Mouse (Mus musculus): ENCODE data around the gene Atf6.

Gene Atf6

DNA sequence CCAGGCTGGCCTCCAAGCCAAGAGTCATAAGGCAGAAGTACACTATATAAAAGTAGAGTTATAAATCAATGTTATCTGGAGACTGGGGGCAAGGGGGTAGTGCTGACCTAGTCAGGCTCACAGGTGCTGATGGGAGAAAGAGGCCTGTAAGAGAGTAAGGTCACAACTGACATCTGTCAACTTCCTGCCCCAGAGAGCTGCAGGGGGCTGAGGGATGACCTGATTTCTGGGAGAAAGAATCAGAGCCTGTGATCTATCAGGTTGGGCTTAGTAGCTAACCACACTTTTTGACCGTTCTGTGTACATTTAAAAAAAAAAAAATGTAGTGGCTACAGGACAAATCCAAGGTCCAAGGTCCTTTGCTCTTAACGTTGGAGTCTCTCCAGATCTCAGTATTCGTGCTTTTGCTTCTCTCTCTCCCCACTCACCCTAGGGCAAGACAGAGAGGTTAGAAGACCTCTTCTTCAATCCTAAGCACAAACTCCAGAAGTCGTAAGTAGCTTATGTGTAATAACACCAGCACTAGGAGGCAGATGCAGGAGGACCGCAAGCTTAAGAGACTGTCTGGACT is 15.4 kb upstream of the Atf6 start:
- no peak for DNase-seq

DNA sequence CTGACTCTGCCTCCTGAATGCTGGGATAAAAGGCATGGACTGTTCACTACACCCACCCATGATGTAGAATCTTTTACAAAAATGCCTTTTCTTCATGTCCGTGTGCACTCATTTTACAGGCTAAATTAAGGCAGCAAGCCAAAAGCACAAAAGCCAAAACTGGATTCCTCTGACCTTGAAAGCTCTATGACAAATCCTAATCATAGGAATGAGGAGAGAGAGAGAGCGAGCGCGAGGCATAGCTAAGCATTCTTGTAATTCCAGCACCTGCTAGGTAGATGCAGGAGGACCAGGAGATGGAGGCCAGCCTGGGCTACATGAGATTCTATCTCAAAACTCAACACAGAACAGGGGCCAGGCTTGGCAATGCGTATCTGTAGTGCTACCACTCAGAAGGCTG is 9.3 kb upstream of the Atf6 start:
- DNase-seq, result no peak

DNA sequence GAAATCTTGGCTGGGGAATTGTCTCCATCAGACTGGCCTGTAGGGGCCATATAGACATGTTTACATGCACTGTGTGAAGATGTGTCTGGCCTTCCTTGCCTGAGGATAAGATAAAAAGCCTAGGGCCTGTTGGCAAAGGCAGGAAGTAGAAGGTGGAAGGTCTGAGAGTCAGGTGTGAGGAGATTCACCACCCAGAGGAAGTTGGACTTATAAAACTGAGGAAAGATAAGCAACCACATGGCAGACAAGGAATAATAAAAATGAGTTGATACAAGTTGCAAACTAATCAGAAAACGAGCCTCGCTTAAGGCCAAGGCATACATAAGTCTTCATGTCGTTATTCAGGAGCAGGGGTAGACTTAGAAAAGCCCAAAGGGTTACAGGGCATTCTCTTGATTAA is 8.1 kb upstream of the Atf6 start:
- no peak for DNase-seq

DNA sequence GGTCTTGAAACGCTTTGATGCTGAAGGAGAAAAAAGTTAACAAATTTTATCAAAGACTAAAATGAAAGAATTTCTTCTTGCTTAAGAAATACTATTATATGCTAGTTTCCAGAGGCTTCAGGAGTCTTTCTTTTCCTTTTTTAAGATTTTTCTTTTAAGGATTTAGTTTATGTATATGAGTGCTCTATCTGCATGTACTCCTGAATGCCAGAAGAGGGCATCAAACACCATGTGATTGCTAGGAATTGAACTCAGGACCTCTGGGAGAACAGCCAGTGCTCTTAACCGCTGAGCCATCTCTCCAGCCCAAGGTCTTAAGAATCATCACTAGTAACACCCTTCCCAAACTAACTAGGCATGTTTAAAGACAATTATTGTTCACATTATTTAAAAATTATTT is 4.4 kb upstream of the Atf6 start:
- no peak for DNase-seq

DNA sequence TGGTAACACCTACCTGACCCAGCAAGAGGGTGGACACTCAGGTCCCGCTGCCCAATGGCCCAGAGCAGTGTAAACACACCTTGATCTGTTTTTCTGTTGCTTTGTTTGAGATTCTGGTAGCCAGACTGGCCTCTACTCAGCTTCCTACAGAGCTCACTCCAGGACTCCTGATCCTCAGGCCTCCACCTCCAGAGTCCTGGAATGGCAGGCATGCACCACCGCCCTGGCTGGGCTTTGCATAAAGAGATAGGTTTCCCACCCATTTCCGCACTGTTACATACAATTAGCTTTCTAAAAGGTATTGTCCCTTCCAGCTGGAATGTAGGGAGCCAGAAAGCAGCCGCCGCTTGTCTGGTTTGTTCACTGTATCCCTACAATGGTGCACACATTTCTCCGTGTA is 3.8 kb upstream of the Atf6 start:
- DNase-seq, result no peak

DNA sequence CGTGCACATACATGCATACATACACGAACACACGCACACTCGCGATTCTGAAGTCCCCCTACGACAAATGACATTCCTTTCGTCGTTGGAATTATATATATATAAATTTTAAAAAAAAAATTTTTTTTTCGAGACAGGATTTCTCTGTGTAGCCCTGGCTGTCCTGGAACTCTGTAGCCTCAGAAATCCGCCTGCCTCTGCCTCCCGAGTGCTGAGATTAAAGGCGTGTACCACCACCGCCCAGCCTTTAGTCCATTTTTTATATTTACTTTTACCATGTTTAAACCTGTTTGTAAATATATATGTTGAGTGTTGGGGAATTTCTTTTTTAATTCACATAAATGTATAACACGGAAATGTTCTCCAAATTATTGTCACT is 1.3 kb upstream of the Atf6 start:
- DNase-seq, result no peak

DNA sequence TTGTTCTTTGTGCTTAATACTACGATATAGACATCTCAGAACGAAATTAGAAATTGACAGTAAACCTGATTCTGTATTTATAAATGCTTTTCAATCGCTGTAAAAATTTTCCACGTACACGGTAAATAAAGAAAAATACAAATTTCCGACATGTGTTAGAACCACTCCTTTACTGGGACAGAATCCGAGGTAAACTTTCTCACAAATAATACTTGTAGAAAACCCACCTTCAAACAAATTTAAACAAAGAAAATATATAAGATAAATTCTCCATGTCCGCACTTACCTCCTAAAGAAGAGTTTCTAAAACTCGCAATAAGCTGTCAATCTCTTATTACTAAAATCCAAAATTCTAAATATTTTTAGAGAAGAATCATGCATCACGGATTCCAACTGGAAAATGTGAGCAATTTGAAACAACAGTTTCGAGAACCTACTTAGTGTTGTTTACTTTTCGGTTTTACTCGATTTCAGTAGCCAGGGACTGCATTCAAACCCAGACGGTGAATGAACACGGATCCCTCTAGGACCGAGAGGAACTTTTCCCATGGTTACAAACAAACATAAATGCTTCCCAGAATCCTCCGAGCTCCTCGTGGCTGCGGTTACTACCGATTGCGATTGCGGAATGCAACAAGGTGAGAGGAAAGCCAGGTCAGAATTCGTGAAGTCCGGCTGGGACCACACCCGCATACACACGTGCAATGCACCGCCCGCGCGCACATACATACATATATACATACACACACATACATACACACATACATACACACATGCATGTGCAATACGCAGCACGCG is 735 bp upstream of the Atf6 start:
- peak; percentile 87 for DNase-seq

DNA sequence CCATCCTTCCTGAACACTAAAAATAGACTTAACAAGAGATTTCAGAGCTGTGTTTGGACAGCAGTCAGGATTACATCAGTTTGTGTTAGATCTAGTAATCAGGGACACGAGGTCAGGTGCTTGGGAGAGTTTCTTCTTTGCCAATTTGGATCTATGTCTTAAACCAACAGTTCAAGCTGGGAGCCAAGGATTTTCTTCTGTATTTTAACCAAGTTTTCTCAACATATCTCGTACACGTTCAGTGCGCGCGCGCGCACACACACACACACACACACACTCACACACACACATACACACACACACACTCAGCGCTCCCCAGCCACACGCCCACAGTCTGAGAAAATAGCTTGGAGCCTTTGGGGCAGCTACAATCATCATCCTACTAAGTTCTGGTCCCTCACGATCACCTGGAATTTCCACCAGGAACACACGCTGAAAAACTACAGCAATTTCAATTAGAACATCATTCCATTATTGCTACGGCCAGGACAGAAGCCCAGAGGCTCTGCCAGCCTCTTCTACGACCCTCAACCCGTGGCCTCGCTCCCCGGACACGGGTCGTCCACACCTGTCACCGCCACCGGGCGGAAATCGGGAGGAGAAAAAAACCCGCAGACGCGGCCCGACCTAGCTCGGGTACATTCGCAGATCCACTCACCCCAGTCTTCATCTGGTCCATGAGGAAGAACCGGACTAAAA is 430 bp downstream of the Atf6 start:
- peak; percentile 44 for DNase-seq

DNA sequence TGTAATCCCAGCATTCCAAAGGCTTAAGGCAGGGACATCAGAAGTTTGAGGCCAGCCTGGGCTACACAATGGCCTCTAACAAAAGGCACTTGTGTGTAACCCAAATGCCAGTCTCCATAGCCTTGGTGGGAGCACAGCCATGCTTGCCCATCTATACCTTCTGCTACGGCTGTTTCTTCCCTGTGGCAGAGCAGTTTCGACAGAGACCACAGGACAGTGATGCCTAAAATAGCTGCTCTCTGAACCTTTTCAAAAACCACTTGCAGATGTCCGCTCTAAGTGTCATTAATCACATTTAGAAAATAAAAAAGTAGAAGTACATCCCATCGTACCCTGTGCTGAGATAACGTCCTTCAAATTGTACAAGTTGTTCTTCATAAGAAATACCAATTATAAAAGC is 2.2 kb downstream of the Atf6 start:
- DNase-seq, result no peak

DNA sequence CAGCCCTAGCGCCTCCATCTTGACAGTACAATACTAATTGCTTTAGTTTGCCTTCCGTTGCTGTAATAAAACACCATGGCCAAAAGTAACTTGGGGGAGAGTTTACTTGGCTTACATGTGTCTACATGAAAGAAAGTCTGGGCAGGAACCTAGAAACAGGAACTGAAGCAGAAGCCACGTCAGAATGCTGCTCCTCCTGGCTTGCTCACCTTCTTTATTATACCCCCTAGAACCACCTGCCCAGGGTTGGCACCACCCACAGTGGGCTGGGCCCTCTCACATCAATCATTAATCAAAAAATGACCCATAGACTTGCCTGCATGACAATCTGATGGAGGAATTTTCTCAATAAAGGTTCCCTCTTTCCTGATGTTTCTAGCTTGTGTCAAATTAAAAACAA is 2.8 kb downstream of the Atf6 start:
- no peak for DNase-seq

DNA sequence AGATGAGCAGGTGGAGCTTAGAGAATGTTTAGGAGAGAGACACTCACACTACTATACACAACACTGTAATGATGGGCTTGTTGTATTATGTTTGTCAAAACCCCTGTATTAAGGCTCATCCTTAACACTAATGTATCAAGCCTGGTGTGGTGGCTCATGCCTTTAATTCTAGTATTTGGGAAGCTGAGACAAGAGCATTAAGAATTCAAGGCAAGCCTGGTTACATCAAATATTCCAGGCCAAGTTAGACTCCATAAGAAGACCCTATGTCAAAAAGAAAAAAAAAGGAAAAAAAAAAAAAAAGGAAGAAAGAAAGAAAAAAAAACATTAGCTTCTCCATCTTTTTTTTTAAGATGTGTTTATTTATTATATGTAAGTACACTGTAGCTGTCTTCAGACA is 3.3 kb downstream of the Atf6 start:
- DNase-seq, result no peak

DNA sequence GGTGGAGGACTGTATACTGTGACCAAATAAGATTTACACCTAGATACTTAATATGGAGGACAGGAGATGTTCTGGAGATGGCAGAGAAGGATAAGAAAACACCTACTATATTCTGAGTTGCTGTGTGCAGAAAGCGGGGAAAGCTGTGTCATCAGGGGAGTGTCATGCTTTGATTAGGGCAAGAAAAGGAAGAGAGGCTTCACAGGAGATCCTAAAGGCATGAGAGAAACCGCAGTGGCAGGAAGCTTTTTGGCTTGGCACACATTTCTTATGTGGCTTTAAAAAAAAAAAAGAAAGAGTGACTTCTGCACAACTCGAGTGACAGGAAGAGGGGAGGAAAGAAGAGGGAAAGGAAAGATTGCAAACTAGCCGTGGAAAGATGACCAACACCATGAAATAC is 4.5 kb downstream of the Atf6 start:
- no peak for DNase-seq

DNA sequence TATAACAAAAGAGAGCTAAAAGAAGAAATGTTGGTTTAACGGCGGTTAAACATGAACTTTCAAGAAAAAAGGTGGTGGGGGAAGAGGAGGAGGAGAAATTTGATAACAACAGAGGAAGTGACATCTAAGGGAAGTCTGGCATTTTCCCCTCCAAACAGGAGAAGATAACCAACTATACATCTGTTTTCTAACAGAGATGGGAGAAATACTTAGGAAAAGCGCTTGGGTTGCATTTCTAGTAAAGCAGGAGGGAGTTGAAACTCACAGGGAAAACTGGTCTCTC is 5.2 kb downstream of the Atf6 start:
- DNase-seq, result no peak

DNA sequence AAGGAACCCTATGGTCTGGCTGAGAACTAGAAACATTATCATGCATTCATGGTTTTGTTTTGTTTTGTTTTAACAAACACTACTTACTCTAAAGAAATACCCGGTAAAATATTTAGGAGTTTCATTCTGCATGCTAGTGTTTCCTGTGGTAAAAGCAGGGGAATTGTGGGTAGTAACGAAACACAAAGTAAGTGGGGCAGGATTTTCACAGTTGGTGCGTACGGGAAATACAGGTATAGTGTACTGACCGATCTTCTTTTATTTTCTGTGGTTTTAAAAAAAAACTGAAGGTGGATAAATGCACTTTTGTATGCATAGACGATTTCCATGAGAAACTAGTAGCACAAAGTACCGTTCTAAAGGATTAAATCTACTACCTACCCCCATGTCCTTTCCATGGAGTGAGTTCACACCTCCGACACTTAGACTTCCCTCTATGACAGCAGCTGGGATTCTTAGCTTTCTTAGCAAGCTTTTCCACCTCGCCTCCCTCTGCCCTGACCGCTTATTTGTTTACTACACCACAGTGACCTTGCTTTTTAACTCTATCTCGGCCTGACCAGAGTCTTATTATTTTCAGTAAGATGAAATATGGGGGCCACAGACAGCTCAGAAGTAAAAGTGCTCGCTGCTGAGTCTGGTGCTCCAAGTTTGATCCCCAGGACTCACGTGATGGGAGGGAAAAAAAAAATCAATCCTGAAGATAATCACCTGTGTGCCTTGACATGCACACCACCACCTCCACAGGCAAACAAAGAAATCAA is 5.7 kb downstream of the Atf6 start:
- DNase-seq, result no peak

DNA sequence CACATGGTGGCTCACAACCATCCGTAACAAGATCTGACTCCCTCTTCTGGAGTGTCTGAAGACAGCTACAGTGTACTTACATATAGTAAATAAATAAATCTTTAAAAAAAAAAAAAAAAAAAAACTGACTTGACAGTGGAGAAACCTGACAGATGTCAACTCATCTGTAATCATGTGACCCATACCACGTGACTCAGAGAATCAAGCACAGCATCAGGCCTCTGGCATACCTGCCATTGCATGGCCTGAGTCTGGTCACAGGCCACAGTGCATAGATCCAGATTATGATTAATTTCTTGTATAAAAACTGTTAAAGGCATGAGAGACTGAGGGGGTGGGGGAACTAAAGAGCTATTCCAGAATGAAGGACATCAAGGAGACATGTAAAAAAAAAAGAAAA is 8.7 kb downstream of the Atf6 start:
- no peak for DNase-seq

DNA sequence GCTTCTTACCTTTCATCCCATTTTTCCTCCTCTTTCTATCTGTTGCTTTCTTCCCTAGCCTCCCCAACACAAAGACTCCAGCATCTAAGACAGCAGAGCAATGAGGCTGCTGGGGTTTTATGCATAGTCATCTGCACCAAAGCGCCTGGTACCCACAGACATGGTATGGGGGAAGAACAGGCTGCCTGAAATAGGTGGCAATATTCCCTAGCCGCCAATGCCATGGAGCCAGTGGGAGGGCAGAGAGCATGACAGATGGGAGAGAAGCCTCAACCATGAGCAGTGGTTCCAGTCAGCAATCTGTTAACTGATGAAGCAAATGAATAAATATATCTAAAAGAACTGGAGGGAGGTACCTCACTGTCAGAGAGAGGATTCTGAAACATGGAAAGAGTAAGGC is 10.2 kb downstream of the Atf6 start:
- peak; percentile 37 for DNase-seq

DNA sequence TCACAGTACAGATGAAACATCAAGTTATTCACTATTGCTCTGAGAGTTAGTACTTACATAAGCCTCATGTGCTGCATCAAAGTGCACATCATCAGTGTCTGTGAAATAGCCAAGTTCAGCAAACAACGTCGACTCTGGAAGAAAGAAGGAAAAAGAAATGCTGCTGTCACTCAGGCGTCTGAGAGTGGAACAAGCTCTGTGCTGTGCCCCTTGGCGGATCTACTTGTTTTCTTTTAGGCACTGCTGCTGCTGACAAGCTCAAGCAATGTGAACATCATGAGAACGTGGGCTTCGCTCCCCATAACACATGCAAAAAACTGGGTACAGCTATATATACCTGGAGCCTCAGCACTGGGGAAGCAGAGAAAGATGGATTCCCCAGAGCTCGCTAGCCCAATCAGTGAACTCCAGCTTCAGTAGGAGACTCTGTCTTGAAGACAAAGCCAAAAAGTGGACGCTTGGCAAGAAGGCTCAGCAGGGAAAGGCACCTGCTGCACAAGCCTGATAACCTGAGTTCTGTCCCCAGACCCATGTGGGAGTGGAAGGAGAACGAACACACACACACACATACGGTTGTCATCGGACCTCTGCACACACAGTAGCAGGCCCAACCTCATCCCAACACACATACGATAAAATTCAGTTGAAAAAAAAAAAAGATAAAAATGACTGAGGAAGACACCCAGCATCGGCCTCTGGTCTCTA is 12.4 kb downstream of the Atf6 start:
- DNase-seq, result no peak

DNA sequence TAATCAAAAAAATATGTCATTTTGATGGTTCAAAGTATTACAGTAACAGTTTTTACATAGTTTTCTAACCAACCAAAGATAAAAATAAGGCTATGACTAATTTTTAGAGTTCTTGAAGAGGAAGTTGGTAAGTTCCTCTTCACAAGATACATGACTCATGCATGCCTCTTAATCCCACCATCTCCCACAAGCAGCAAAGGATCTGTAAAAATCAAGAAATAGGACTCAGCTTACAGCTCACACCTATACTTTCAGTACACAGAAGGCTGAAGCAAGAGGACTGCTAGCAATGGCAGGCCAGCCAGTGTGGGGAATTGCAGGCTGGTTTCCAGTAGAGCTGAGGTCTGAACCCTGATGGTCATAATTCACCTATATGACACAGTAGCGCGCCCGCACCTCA is 14.0 kb downstream of the Atf6 start:
- no peak for DNase-seq

DNA sequence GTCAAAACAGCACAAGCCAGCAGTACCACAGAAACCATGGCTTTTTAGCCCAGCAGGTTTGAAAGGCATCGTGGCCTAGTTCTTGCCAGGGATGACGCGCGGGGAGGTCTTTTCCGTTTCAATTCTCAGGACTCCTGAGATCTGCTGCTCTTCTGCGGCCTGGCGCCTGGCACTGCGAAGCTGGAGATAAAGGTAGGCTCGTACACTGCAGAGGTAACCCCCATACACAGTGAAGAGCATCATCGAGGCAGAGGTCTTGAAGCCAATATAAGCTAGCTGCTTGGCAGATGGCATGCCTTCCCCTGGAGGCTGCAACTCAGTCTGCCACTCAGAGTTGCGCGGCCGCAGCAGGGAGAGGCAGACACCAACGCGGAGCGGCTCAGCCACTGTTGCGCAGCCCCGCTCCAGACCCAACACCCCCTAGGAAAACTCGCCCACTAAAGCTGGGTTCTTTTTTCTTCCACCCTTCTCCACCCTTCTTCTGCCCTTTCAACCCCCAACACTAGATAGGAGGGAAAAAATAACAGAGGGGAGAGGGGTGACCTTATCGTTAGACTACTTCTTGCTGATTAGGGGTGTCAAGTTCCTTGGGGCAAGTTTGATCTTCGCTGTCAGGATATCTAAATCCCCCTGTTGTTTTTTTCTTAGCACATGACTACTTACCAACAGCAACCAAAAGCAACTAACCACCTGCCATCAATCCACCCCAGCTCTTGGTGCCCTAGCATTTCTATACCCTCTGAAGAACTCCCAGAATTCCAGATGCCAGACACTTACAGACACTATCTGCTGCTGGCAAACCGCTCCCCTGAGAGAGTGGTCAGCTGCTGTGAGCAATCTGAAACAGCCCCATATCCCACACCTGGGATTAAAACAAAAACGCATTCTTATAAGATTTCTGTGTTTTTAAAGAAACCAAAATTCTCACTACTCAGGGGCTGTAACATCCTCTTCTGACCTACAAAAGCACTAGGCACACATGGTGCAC is 16.6 kb downstream of the Atf6 start:
- DNase-seq, result no peak

DNA sequence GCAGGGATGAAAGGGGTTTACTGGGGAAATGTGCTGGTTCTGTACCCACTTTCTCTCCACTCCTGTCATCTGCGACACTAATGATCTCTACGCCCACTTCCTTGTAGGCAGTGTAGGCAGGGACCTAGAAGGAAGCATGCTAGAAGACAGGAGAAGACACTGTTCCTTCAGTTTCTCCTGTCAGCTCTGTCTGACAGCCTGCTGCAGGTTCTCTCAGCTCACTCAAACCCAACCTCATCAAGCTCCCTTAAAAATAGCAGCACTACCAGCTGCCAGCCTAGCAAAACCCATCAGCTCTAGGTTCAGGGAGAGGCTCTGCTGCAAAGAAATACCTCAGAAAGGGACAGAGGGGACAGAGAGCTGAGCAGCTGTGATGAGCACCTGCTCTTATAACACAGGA is 17.6 kb downstream of the Atf6 start:
- no peak for DNase-seq

DNA sequence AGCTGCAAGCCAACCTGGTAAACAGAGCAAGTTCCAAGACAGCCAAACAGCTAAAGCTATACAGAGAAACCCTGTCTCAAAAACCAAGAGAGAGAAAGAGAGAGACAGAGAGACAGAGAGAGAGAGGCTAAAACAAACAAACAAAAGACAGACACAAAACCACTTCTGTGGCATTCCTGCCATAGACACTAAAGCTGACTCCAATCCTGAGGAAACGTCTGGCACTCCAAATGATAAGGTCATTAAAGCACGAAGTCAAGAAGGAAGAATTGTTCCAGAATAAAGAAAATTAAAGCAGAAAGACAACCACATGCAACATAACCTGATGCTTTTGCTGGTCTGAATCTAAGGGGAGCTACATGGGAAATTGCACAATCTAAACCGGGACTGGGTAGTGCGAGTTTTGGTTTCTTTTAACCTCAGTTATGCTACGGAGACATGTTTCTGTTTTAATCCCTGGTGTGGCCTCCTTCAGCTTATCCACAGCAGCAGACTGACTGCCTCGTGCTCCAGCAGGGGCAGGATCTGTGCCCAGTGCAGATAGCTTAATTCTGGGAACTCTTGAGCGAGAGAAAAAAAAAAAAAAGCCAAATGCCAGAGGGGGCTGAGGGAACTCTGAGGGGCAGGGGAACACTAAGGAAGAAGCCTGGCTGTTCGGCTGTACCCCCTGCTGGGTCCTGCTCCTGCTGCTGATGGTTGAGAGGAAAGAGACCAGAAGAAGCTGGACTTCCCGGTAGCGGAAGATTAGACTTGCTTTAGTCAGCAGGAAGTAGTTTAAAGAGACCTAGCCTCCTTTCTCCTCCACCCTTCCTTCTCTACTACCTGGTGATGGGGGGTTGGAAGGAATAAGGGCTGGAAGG is 21.9 kb downstream of the Atf6 start:
- no peak for DNase-seq
